In genomic region chrX:88109733-88110132, GRCm38 (mm10) we compare ENCODE assay signal across 17 mouse cellular contexts. TPM values are rescaled to one million over a fixed set of nuclear protein-coding genes. Genes with fewer than 3 reads are reported as not detected.
"Had no signal": no experiment of that assay in that cellular context is flagged by ENCODE, and none has a peak within 500 bp of the region (broad histone marks: within the 10 kb centered on the region; RNA-seq: fewer than 3 reads in every experiment).

No protein-coding gene starts in this region.

- DNase-seq: kidney, adult 8-10 months; kidney, postnatal 25 days; lung, embryonic 14.5 days; lung, postnatal 10 days; lung, postnatal 4 days; right cerebral cortex, adult 18-20 months; right cerebral cortex, postnatal 25 days; thymus, postnatal 4 days had no signal

- H3K4me1 ChIP-seq: limb, embryonic 10.5 days; liver, embryonic 12.5 days; midbrain, embryonic 10.5 days; midbrain, embryonic 15.5 days; neural tube, embryonic 13.5 days had no signal

- ATAC-seq: liver, embryonic 12.5 days; midbrain, embryonic 15.5 days had no signal

- H3K27ac ChIP-seq: limb, embryonic 10.5 days; liver, embryonic 12.5 days; midbrain, embryonic 10.5 days; midbrain, embryonic 15.5 days; neural tube, embryonic 13.5 days; stomach, postnatal 0 days had no signal

- H3K4me3 ChIP-seq: limb, embryonic 10.5 days; liver, embryonic 12.5 days; midbrain, embryonic 10.5 days; midbrain, embryonic 15.5 days; neural tube, embryonic 13.5 days had no signal

- H3K27me3 ChIP-seq: midbrain, embryonic 15.5 days; neural tube, embryonic 13.5 days had no signal

RNA-seq across cellular contexts. Expression of gene Il1rapl1, which starts 5.7 kb away (rescaled TPM):
- total RNA-seq: megakaryocyte, adult 5-6 weeks had no signal
- polyA plus RNA-seq: liver, embryonic 16.5 days; small intestine, adult 2 months had no signal
